Mouse (Mus musculus) T-cell, adult 66 days (primary cell): Measurements from ENCODE around the gene Wdr66. TPM values are rescaled to one million over a fixed set of nuclear protein-coding genes. Genes with fewer than 3 reads are reported as not detected.

Experiments used
- total RNA-seq, 2 experiments: library from RNA; stranded (reverse); gene quantifications; 3 replicates in 1 of 2; 4 replicates in 1 of 2; pipeline ENCODE4 v1.2.4; 2023

Wdr66 gene
- 1 to 10 TPM; 1.9 to 2.0 TPM for total RNA-seq

GRCm38 (mm10) chr5:123251834-123252233, at the start of gene Wdr66:
TSS of gene Wdr66 (plus strand) at chr5:123252102.

GRCm38 (mm10) chr5:123343707-123344627, 92.1 kb downstream of the Wdr66 start, which contains the start of gene Bcl7a:
TSS of gene Bcl7a (plus strand) at chr5:123343834.

Other genes with a start within 250 kb of the Wdr66 start
- 10 to 100 TPM; 73.3 to 78.4 TPM for gene Orai1, start 237.0 kb upstream of the Wdr66 start, total RNA-seq
- gene Morn3, start 205.1 kb upstream of the Wdr66 start, total RNA-seq: not detected
- 1 to 10 TPM; 7.0 to 7.8 TPM for gene Tmem120b, start 183.7 kb upstream of the Wdr66 start, total RNA-seq
- gene Rhof, start 119.4 kb upstream of the Wdr66 start, total RNA-seq: 10 to 100 TPM; 92.6 to 93.9 TPM
- gene Setd1b, start 109.9 kb upstream of the Wdr66 start, total RNA-seq: 100 to 1,000 TPM; 101 to 106 TPM
- 10 to 100 TPM; 25.4 to 33.7 TPM for gene Psmd9, start 82.7 kb upstream of the Wdr66 start, total RNA-seq
- not detected for gene Hpd, start 69.4 kb upstream of the Wdr66 start, total RNA-seq
- gene Bcl7a, start 91.7 kb downstream of the Wdr66 start, total RNA-seq: 10 to 100 TPM; 18.1 to 18.4 TPM
- 10 to 100 TPM; 79.7 to 85.3 TPM for gene Mlxip, start 142.7 kb downstream of the Wdr66 start, total RNA-seq
- gene Lrrc43, start 237.2 kb downstream of the Wdr66 start, total RNA-seq: not detected
- not detected for gene Il31, start 237.4 kb downstream of the Wdr66 start, total RNA-seq